Mouse (Mus musculus) small intestine, adult 2 months (tissue): ENCODE results near the gene Dgkk. TPM values are rescaled to one million over a fixed set of nuclear protein-coding genes. Genes with fewer than 3 reads are reported as not detected.
"Not testable (repeated sequence)": the region's sequence is repeated elsewhere in the genome, so short reads cannot be mapped to it uniquely, and the experiment has no call there.

Experiments used
- H3K27ac ChIP-seq: fragments of 200-500 bp; 2 replicates; pipeline ENCODE4 v1.5.1; 2012; ENCODE audit warnings: low read depth, low read length, control low read depth, inconsistent platforms; ENCODE audit not compliant: insufficient read depth
- H3K27me3 ChIP-seq: fragments of 200-500 bp; 2 replicates; pipeline ENCODE4 v1.6.1; 2012; ENCODE audit warnings: mild to moderate bottlenecking, moderate library complexity, low read length, inconsistent platforms; ENCODE audit not compliant: control insufficient read depth, insufficient read depth
- H3K36me3 ChIP-seq: fragments of 200-500 bp; 2 replicates; pipeline ENCODE4 v1.6.1; 2012; ENCODE audit warnings: mild to moderate bottlenecking, low read length, control low read depth, inconsistent platforms; ENCODE audit not compliant: control insufficient read depth, insufficient read depth
- H3K4me1 ChIP-seq: fragments of 200-500 bp; 2 replicates; pipeline ENCODE4 v1.6.1; 2012; ENCODE audit warnings: low read length, inconsistent platforms, mixed read lengths; ENCODE audit not compliant: control insufficient read depth, insufficient read depth, insufficient read length
- H3K4me3 ChIP-seq: fragments of 200-500 bp; 2 replicates; pipeline ENCODE4 v1.5.1; 2012; ENCODE audit warnings: low read depth, mild to moderate bottlenecking, control low read depth, inconsistent platforms, low read length, moderate library complexity
- CTCF ChIP-seq: fragments of 200-500 bp; IDR thresholded peaks from 2 replicates; pipeline ENCODE4 v1.5.1; 2012; ENCODE audit warnings: low read depth, mild to moderate bottlenecking, control low read depth, inconsistent platforms, low read length, moderate library complexity, mixed read lengths; ENCODE audit not compliant: insufficient replicate concordance, insufficient read length; ENCODE audit errors: extremely low read depth
- POLR2A ChIP-seq: fragments of 200-500 bp; IDR thresholded peaks from 2 replicates; pipeline ENCODE4 v1.6.1; 2012; ENCODE audit warnings: low read depth, mild to moderate bottlenecking, control low read depth, inconsistent platforms, low read length, moderate library complexity
- WGBS: fragments of 180-500 bp; shearing (Covaris S2); methylation state at CpG from one replicate; pipeline ENCODE4 v1.1.7; 2018; 5-methylcytosine and 5-hydroxymethylcytosine counted together
- polyA plus RNA-seq: library from polyadenylated mRNA; depleted of rRNA; stranded (reverse); fragments of >200 nt; gene quantifications from 2 replicates; pipeline ENCODE4 v1.2.3, GENCODE M21; 2012

Gene Dgkk
- polyA plus RNA-seq, 1 experiment, result not detected

DNA sequence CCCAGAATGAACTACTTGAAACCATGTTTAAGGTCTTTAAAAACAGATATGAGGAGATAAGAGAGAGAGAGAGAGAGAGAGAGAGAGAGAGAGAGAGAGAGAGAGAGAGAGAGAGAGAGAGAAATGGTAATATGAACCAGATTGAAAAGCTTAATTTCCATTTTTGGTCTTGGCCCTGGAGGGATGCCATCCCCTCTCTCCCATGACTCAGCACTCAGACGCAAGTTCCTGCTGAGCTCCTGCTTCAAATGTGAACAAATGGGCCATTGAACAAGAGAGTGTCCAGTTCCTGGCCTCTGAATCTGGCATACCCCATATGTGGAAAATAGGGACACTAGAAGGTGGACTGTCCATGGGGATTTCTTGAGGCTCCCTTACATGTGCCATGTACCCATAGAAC, 192.8 kb downstream of the Dgkk start:
- WGBS, result 56% methylated on average over 1 of the region's 1 CpGs
- H3K4me1 ChIP-seq, result no peaks in the 10 kb centered on the region
- no peaks in the 10 kb centered on the region for H3K36me3 ChIP-seq
- H3K27me3 ChIP-seq, result no peaks in the 10 kb centered on the region
- TF ChIP-seq CTCF (no peak), POLR2A (no peak)
- no peak overlapping the region for H3K27ac ChIP-seq
- H3K4me3 ChIP-seq, result no peak overlapping the region

DNA sequence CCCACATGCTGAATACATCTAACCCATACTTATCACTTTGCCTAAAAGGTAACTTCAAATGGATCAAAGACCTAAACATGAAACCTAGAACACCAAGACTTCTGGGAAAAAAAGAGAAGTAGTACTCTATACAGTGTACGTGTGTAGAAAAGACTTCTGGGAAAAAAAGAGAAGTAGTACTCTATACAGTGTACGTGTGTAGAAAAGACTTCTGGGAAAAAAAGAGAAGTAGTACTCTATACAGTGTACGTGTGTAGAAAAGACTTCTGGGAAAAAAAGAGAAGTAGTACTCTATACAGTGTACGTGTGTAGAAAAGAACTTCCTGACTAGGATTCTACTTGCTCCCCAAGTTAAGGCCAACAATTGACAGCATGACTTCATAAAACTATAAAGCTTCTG, 204.8 kb downstream of the Dgkk start:
- not testable (repeated sequence) for H3K27me3 ChIP-seq, H3K27ac ChIP-seq, H3K4me3 ChIP-seq, H3K36me3 ChIP-seq, H3K4me1 ChIP-seq
- 91% methylated on average over 4 of the region's 4 CpGs for WGBS
